Mouse (Mus musculus) neural tube, embryonic 12.5 days (tissue): ENCODE data around the gene Mad2l1bp. TPM values are rescaled to one million over a fixed set of nuclear protein-coding genes. Genes with fewer than 3 reads are reported as not detected.

Experiments
- ATAC-seq: fragments of 200-750 bp; cut with Nextera tagmentation; 2 replicates; pipeline ENCODE4 v1.8.0; 2017; ENCODE audit warnings: low read depth, mild to moderate bottlenecking, moderate TSS enrichment, moderate library complexity; ENCODE audit not compliant: low FRiP score
- H3K27ac ChIP-seq: fragments of 300-500 bp; sonication (generic); 2 replicates; pipeline ENCODE4 v1.5.1; 2016
- H3K27me3 ChIP-seq: fragments of 300-500 bp; sonication (generic); replicated peaks from 2 replicates; pipeline ENCODE4 v1.6.1; 2016; ENCODE audit warnings: mild to moderate bottlenecking
- H3K36me3 ChIP-seq: fragments of 300-500 bp; sonication (generic); 2 replicates; pipeline ENCODE4 v1.6.1; 2016; ENCODE audit warnings: mild to moderate bottlenecking
- H3K4me1 ChIP-seq: fragments of 300-500 bp; sonication (generic); 2 replicates; pipeline ENCODE4 v1.6.1; 2016
- H3K4me2 ChIP-seq: fragments of 300-500 bp; sonication (generic); replicated peaks from 2 replicates; pipeline ENCODE4 v1.6.1; 2016; ENCODE audit warnings: mild to moderate bottlenecking
- H3K4me3 ChIP-seq: fragments of 300-500 bp; sonication (generic); 2 replicates; pipeline ENCODE4 v1.5.1; 2016
- H3K9ac ChIP-seq: fragments of 300-500 bp; sonication (generic); 2 replicates; pipeline ENCODE4 v1.6.1; 2016; ENCODE audit warnings: mild to moderate bottlenecking
- H3K9me3 ChIP-seq: fragments of 300-500 bp; sonication (generic); 2 replicates; pipeline ENCODE4 v1.6.1; 2016; ENCODE audit warnings: mild to moderate bottlenecking
- WGBS: fragments of 180-500 bp; shearing (Covaris S2); methylation state at CpG from one replicate; pipeline ENCODE4 v1.1.7; 2016; 5-methylcytosine and 5-hydroxymethylcytosine counted together
- polyA plus RNA-seq: library from polyadenylated mRNA; unstranded; fragments of >200 nt; fragmentation: Nextera tagmentation; extraction: Ambion mirVana; gene quantifications from 2 replicates; pipeline ENCODE4 v1.2.1, GENCODE M21; 2016

The Mad2l1bp gene
- polyA plus RNA-seq, 1 experiment from 2014 or later: 33.6 TPM

GRCm38 (mm10) chr17:46143578-46144423, 9.6 kb downstream of the Mad2l1bp start, which contains the start of gene Rsph9:
Rsph9 (minus strand) TSS chr17:46144216.
- Histone ChIP-seq H3K4me3 (peak within 1 kb of the TSS; percentile 43), H3K27ac (no peak within 1 kb of the TSS), H3K9ac (peak within 1 kb of the TSS; percentile 47), H3K36me3 (peaks cover 31% of the 10 kb centered on the region), H3K4me2 (peak within 1 kb of the TSS; percentile 74), H3K27me3 (no peaks in the 10 kb centered on the region), H3K9me3 (no peaks in the 10 kb centered on the region), H3K4me1 (peaks cover 13% of the 10 kb centered on the region; the same call in 1 of the 2 replicates)
- 7% methylated on average over 37 of the region's 37 CpGs for WGBS
- ATAC-seq: peak; percentile 93

- Histone ChIP-seq H3K9me3 (no peaks in the 10 kb centered on the region), H3K4me3 (no peak overlapping the region), H3K36me3 (no peaks in the 10 kb centered on the region), H3K9ac (no peak overlapping the region), H3K27ac (no peak overlapping the region), H3K27me3 (no peaks in the 10 kb centered on the region), H3K4me2 (no peak overlapping the region), H3K4me1 (peaks cover 13% of the 10 kb centered on the region; the same call in 1 of the 2 replicates)
- ATAC-seq: no peak
- 92% methylated on average over 3 of the region's 3 CpGs for WGBS
Measured at GRCm38 (mm10) chr17:46139872-46140271, 13.5 kb downstream of the Mad2l1bp start.

- 83% methylated on average over 8 of the region's 8 CpGs for WGBS
- no peaks in the 10 kb centered on the region for H3K36me3 ChIP-seq
- no peaks in the 10 kb centered on the region for H3K9me3 ChIP-seq
- no peak overlapping the region for H3K4me2 ChIP-seq
- no peak overlapping the region for H3K27ac ChIP-seq
- H3K4me1 ChIP-seq: peaks cover 6% of the 10 kb centered on the region; the same call in 1 of the 2 replicates
- no peak for ATAC-seq
- no peaks in the 10 kb centered on the region for H3K27me3 ChIP-seq
- H3K9ac ChIP-seq: no peak overlapping the region
- no peak overlapping the region for H3K4me3 ChIP-seq
Measured at GRCm38 (mm10) chr17:46138563-46139236, 14.7 kb downstream of the Mad2l1bp start.

GRCm38 (mm10) chr17:46132862-46133261, 20.5 kb downstream of the Mad2l1bp start:
- WGBS: 81% methylated on average over 8 of the region's 8 CpGs
- 0 out of 2 replicates have a peak, but pooled peaks have one; percentile 44 for ATAC-seq

GRCm38 (mm10) chr17:46132058-46132718, 21.2 kb downstream of the Mad2l1bp start:
- 15% methylated on average over 12 of the region's 12 CpGs for WGBS
- peak; percentile 57; the same call in 1 of the 2 replicates for ATAC-seq
- Histone ChIP-seq H3K36me3 (peaks cover 33% of the 10 kb centered on the region), H3K4me1 (no peaks in the 10 kb centered on the region), H3K27ac (no peak overlapping the region), H3K9ac (no peak overlapping the region), H3K4me3 (no peak overlapping the region), H3K27me3 (no peaks in the 10 kb centered on the region), H3K9me3 (no peaks in the 10 kb centered on the region), H3K4me2 (no peak overlapping the region)

More at GRCm38 (mm10) chr17:46132862-46133261, 20.5 kb downstream of the Mad2l1bp start:
- no peak overlapping the region for H3K4me3 ChIP-seq
- no peak overlapping the region for H3K27ac ChIP-seq
- no peaks in the 10 kb centered on the region for H3K4me1 ChIP-seq
- H3K36me3 ChIP-seq: peaks cover 26% of the 10 kb centered on the region
- no peak overlapping the region for H3K4me2 ChIP-seq
- H3K9ac ChIP-seq: no peak overlapping the region
- H3K27me3 ChIP-seq: no peaks in the 10 kb centered on the region
- H3K9me3 ChIP-seq: no peaks in the 10 kb centered on the region

- H3K4me1 ChIP-seq: no peaks in the 10 kb centered on the region
- no peak overlapping the region for H3K27ac ChIP-seq
- H3K4me2 ChIP-seq: no peak overlapping the region
- H3K27me3 ChIP-seq: no peaks in the 10 kb centered on the region
- H3K36me3 ChIP-seq: peaks cover 55% of the 10 kb centered on the region
- H3K9ac ChIP-seq: no peak overlapping the region
- H3K4me3 ChIP-seq: no peak overlapping the region
- H3K9me3 ChIP-seq: no peaks in the 10 kb centered on the region
- WGBS: 84% methylated on average over 13 of the region's 13 CpGs
- no peak for ATAC-seq
Measured at GRCm38 (mm10) chr17:46129741-46130498, 23.4 kb downstream of the Mad2l1bp start.

- Histone ChIP-seq H3K27ac (no peak overlapping the region), H3K36me3 (peaks cover 75% of the 10 kb centered on the region), H3K4me2 (no peak overlapping the region), H3K9me3 (no peaks in the 10 kb centered on the region), H3K4me3 (no peak overlapping the region), H3K27me3 (no peaks in the 10 kb centered on the region), H3K4me1 (no peaks in the 10 kb centered on the region), H3K9ac (no peak overlapping the region)
- 82% methylated on average over 6 of the region's 6 CpGs for WGBS
- no peak for ATAC-seq
Measured at GRCm38 (mm10) chr17:46127814-46128493, 25.4 kb downstream of the Mad2l1bp start.

GRCm38 (mm10) chr17:46126608-46127007, 26.7 kb downstream of the Mad2l1bp start:
- H3K36me3 ChIP-seq: peaks cover 81% of the 10 kb centered on the region
- no peaks in the 10 kb centered on the region for H3K27me3 ChIP-seq
- H3K4me2 ChIP-seq: no peak overlapping the region
- 84% methylated on average over 6 of the region's 6 CpGs for WGBS
- no peak overlapping the region for H3K9ac ChIP-seq
- no peaks in the 10 kb centered on the region for H3K4me1 ChIP-seq
- no peak for ATAC-seq
- H3K4me3 ChIP-seq: no peak overlapping the region
- no peak overlapping the region for H3K27ac ChIP-seq
- H3K9me3 ChIP-seq: no peaks in the 10 kb centered on the region

GRCm38 (mm10) chr17:46123953-46124700, 29.2 kb downstream of the Mad2l1bp start:
- Histone ChIP-seq H3K27me3 (no peaks in the 10 kb centered on the region), H3K4me2 (no peak overlapping the region), H3K9me3 (no peaks in the 10 kb centered on the region), H3K9ac (no peak overlapping the region), H3K27ac (no peak overlapping the region), H3K4me1 (no peaks in the 10 kb centered on the region), H3K4me3 (no peak overlapping the region), H3K36me3 (peaks cover 82% of the 10 kb centered on the region)
- 91% methylated on average over 12 of the region's 12 CpGs for WGBS
- ATAC-seq: no peak

GRCm38 (mm10) chr17:46123285-46123684, 30.1 kb downstream of the Mad2l1bp start:
- H3K9me3 ChIP-seq: no peaks in the 10 kb centered on the region
- no peak overlapping the region for H3K4me2 ChIP-seq
- H3K4me3 ChIP-seq: no peak overlapping the region
- H3K9ac ChIP-seq: no peak overlapping the region
- H3K27ac ChIP-seq: no peak overlapping the region
- 0 out of 2 replicates have a peak, but pooled peaks cover 3% of the 10 kb centered on the region for H3K4me1 ChIP-seq
- H3K27me3 ChIP-seq: no peaks in the 10 kb centered on the region
- WGBS: 95% methylated on average over 4 of the region's 4 CpGs
- H3K36me3 ChIP-seq: peaks cover 82% of the 10 kb centered on the region
- ATAC-seq: no peak
